Mouse (Mus musculus): ENCODE measurements at regions not wholly inside any gene's neighbourhood (a gene's known extent, or its start where the extent isn't known, plus 50 kb on each side); places are given as distances from the start of the nearest gene placed in this dataset.

DNA sequence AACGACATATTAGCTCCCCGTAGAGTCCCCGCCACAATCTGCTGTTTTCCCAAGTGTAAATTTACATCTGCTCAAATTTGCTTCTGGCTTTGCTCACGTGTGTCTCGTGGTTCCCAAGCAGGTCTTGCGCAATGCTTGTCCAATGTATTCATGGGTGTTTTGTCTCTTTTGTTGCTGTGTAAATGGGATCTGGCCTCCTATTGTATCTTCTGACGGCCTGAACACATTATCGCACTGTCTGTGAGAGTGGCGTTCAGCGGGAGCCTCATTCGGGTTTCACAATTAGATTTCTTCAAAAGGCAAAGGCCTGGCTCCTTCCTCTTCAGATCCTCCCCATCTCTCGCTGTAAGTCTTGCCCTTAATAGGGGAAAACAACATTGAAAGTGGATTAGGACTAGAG lies 274.5 kb downstream of the Fam19a5 start:
- DNase-seq (ENCODE audit: low read depth, low spot score), result no peak

DNA sequence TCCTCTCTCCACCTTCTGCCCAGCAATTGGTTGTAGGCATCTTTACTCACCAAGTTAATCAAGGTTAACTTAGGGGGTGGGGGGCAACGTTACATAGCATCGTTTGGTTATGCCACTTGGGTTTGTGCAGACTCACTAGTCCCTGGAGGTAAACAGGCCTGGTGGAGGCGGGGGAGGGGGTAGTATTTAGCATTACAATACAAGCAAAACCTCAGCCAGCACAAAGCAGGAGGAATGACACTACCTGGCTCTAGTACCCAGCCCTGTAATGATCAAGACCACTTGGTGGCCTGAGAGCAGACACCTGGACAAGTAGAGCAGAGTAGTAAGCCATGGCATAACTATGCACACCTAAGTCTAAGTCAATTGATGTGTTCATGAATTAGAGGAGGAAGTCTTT lies 298.0 kb downstream of the Fam19a5 start:
- peak; percentile 59 for DNase-seq (ENCODE audit: low read depth, low spot score)

- peak; percentile 76 for DNase-seq (ENCODE audit: low read depth, low spot score)
Measured at GRCm38 (mm10) chr15:87859069-87859468, 315.0 kb downstream of the Fam19a5 start.

DNA sequence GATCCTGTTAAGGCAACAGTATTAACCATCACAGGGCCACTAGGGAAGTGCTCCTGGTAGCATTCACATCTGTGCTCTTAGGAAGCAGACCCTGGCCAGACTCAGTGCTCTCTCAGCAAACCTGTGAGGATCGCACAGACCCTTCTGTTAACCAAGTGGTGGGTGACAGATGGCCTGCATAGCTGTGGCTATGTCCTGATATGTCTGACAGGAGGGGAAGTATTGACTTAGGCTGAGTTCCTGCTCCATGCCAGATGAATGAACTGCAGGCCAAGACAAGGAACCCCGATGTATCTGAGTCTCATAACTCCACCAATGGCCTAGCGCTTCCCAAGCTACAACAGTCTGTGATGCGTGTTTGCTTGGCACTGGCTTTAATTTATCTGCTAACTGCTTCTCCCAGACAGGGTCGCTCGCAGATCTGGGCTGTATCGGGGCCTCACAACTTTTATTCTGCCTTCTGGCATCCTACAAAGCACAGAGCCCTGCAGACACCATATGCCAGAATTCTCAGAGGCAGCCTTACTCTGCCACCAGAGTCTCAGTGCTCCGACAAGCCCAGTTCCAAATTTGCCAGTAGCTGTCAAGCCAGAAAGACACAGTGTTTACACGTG lies 332.3 kb downstream of the Fam19a5 start:
- DNase-seq (ENCODE audit: low read depth, low spot score), result no peak

- DNase-seq (ENCODE audit: low read depth, low spot score), result no peak
Measured at GRCm38 (mm10) chr15:87890903-87891302, 346.8 kb downstream of the Fam19a5 start.

- peak; percentile 89 for DNase-seq (ENCODE audit: low read depth, low spot score)
Measured at GRCm38 (mm10) chr15:87894866-87895265, 350.8 kb downstream of the Fam19a5 start.

GRCm38 (mm10) chr15:87898655-87899054 lies 354.6 kb downstream of the Fam19a5 start:
- DNase-seq (ENCODE audit: low read depth, low spot score), result peak; percentile 90

DNA sequence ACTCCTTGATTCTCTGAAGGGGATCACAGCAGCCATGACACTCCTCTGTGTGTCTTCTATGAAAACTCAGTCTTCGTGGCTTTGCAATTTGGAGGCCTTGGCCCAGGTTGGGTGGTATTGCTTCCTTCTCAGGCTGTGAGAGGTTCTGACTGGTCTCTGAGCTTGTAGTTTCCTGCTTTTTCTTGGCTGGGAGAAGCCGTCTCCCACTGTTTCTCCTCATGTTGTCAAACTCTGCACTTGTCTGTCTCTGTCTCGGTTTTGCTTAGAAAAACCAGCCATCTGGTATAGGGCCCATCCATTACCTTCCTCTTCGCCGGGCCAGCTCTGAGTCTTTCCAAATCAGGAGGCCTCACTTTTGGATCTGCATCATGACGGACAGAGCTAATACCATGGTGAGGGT lies 360.3 kb downstream of the Fam19a5 start:
- no peak for DNase-seq (ENCODE audit: low read depth, low spot score)

DNA sequence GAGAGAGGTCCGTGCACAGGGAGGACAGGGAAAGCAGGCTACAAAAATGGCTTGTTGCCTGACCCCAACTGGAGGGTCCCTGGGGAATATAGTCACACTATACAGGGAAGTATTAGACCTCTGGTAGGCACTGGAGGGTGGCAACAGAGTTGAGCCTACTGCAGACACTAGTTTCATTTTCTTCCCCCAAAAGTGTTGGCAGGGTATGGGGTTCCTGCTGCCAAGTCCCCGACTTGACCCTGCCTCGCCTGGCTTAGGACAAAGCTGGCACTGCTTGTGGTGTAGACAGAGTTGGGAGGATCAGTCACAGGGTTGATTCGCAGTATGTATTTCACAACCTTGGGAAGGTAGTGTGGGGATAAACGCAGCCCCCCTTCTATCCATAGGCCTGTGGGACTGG lies 362.2 kb downstream of the Fam19a5 start:
- DNase-seq (ENCODE audit: low read depth, low spot score), result no peak

- peak; percentile 5 for DNase-seq (ENCODE audit: low read depth, low spot score)
Measured at GRCm38 (mm10) chr15:87922091-87922490, 378.0 kb downstream of the Fam19a5 start.

DNA sequence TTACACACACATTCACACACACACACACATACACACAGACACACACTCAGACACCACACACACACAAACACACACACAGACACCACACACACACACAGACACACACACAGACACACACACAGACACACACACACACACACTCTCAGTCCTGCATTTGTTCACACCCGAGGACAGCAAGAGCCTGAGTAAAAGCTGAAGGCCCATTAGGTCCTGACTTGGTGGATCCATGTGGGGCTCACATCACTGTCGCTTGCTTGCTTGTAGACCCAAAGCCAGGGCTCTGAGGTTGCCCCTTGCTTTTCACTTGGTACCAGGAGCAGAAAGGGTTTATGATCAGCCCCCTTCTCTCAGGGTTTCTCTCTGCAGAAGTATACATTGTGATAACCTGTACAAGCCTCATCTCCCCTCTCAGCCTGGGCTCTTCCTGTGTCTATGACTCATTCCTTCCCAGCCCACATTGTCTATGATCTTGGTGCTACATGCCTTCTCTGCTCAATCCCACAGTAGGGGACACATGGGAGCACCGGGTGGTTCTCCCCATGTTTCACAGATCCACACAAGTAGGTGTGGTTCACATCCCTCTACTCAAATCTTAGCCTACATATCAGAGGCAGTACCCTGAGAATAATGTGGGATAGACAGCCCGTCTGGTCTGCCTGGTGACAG lies 378.8 kb downstream of the Fam19a5 start:
- no peak for DNase-seq (ENCODE audit: low read depth, low spot score)

DNA sequence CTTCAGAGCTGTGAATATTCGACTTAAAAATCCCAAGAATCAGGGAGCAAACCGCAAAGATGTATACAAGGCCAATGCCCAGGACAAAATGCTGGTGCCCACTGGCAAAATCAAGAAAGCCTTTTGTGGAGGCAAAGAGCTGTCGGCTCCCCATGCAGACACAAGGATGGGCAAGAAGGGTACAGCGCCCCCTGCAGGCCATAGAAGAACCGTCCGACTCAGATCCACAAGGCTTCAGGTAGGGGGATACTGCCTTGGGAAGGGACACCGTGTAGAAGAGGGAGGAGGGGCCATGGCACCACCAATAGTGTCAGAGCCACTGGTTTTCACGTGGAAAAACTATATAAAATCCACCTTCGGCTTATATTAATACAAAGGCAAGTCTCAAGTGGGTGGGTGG lies 379.8 kb downstream of the Fam19a5 start:
- DNase-seq (ENCODE audit: low read depth, low spot score), result peak; percentile 25

- no peak for DNase-seq (ENCODE audit: low read depth, low spot score)
Measured at GRCm38 (mm10) chr15:87936041-87936440, 391.9 kb downstream of the Fam19a5 start.

DNA sequence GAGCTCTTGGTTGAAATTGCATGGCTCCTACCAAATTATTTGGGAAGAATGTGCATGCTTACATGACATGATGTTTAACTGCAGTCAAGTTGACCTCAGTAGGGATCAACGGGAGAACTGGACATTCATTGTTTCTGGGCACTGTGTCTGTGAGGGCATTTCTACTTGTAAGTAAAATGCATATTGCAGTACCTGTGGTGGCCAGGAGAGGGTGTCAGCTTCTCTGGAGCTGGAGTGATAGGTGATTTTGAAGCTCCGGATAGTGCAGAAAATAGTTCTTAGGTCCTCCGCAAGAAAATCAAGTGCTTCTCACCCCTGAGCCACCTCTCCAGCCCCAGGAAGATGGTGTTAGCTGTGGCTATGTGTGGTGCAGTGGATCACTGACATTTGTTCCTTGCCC lies 396.7 kb downstream of the Fam19a5 start:
- DNase-seq (ENCODE audit: low read depth, low spot score), result peak; percentile 68

DNA sequence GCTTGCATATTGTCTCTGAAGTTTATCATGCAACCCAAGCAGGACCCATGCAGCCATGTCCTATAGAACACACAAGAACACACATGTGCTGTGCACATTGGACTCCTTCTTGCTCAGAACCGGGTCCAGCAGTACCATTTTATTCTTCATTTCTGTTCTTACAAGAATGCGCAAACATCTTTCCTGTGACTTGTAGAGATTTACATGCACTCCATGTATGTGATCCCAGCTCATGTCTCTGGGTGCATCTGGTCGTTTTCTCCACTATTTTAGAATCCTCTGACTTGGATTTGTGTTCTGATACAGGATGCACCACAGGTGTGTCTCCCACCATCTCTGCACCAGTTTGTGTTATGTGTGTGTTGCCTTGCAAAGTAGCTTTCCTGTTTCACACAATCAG lies 408.4 kb downstream of the Fam19a5 start:
- DNase-seq (ENCODE audit: low read depth, low spot score), result no peak

DNA sequence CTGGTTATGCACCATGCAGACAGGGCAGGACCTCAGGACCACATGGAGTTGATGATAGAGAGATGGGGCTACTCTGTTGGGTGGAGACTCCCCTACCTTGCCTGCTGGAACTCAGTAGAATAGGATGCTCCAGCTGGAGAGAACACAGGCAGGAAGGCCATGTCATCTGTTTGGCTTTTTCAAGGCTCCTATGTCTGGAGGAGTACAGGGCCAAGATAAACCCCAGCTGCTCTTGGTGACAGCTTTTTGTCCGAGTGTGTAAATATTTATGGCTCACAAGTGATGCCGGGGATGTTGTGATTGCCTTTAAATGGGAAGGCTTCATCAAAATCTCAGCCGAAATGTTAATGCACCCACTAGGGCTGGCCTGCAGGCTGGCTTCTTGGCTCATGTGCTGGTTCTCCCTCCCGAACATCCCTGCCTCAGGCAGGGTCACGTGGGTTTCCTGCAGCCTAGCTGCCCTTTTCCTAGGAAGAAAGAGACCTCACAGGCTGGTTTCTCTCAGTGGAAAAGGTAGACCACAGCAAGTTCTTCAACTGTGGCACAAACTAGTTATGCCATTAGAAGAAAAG lies 411.7 kb downstream of the Fam19a5 start:
- no peak for DNase-seq (ENCODE audit: low read depth, low spot score)

DNA sequence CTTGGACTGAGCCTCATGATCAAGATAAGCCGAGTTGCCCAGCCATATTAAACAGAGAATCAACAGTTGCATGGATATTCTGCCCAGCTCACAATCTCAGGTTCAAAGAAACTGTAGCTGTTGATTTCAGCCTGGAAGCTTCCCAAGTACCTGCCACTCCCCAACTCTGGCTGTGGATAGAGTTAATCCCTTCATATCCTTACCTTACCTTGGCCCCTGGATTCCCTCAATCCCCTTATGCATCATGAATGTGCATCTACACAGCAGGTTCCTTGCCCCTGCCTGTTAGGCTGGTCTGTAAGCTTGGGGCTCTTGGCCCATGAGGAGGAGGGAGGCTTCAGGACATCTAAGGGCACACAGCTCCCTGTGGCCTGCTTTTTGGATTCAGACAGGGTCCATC lies 414.8 kb downstream of the Fam19a5 start:
- no peak for DNase-seq (ENCODE audit: low read depth, low spot score)

DNA sequence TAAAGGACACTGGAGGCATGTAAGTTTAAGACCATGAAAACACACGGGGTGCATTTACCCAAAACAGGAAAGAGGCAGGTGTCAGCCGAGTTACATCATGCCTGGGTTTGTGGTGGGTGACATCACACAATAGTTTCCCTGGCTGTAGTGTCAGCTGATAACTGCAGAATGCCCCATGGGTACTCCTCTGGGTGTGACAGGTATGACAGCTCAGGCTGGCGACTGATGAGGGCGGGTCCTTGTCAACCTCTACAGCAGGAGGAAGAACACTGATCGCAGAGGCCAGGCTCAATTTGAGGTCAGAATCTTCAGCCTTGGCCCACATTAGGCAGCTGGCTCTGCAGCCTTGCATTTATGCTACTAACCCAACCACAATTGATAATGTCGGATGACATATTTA lies 428.5 kb downstream of the Fam19a5 start:
- no peak for DNase-seq (ENCODE audit: low read depth, low spot score)

GRCm38 (mm10) chr15:87987322-87987985 lies 443.4 kb downstream of the Fam19a5 start:
- DNase-seq (ENCODE audit: low read depth, low spot score), result no peak

- no peak for DNase-seq (ENCODE audit: low read depth, low spot score)
Measured at GRCm38 (mm10) chr15:87994546-87994945, 450.4 kb downstream of the Fam19a5 start.

DNA sequence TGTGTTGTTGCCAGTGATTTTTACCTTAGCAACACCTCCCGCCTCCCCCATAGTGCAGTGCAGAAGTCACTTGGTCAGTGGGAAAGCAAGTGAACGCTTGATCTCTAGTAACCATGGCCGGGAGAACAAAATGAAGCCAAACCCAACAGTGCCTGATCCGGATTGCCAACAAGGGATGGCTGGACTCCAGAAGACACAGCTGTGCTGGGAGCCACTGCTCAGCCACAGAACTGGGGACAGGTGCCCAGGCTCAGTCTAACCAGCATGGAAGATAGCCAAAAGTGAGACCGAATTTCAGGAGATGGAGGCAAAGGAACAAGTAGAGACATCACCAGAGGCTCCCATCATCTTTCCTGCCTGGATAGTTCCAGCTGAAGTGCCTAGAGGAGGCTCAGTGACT lies 473.0 kb downstream of the Fam19a5 start:
- DNase-seq (ENCODE audit: low read depth, low spot score), result no peak

GRCm38 (mm10) chr15:88032751-88033150 lies 488.7 kb downstream of the Fam19a5 start:
- DNase-seq (ENCODE audit: low read depth, low spot score), result no peak

DNA sequence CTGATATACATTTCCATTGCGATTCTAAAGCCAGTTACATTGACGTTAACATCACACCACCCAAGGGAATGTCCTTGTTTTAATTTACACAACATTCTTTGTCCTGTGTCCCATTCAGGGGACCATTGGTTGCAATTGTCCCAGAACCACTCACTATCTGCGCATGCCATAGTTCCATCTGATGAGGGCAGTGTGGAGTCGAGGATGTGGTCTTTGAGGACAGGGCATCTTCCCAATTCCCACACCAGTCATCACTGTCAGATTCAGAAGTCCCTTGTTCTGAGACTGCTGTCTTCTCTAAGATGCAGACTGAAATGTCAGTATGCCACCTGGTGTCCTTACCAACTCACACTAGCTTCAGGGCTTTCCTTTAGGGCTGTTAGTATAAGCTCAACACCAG lies 489.6 kb downstream of the Fam19a5 start:
- no peak for DNase-seq (ENCODE audit: low read depth, low spot score)

Data from ES-CJ7 (cell line).